Mouse (Mus musculus) hindbrain, embryonic 14.5 days (tissue): ENCODE measurements at regions not wholly inside any gene's neighbourhood (a gene's known extent, or its start where the extent isn't known, plus 50 kb on each side); places are given as distances from the start of the nearest gene placed in this dataset.

Source experiments
- ATAC-seq: fragments of 200-750 bp; cut with Nextera tagmentation; 2 replicates; pipeline ENCODE4 v1.8.0; 2017; ENCODE audit warnings: moderate number of reproducible peaks, mild to moderate bottlenecking, moderate TSS enrichment, moderate library complexity; ENCODE audit not compliant: low FRiP score
- DNase-seq: peaks from one replicate; pipeline ENCODE4 v3.0.0-alpha.2; 2015; ENCODE audit warnings: low spot score
- H3K27ac ChIP-seq: fragments of 300-500 bp; sonication (generic); 2 replicates; pipeline ENCODE4 v1.5.1; 2014; ENCODE audit warnings: mild to moderate bottlenecking, moderate library complexity
- H3K27me3 ChIP-seq: fragments of 300-500 bp; sonication (generic); 2 replicates; pipeline ENCODE4 v1.6.1; 2014; ENCODE audit warnings: mild to moderate bottlenecking, low read length, mixed read lengths; ENCODE audit not compliant: control insufficient read depth, insufficient read depth
- H3K36me3 ChIP-seq: fragments of 300-500 bp; sonication (generic); replicated peaks from 2 replicates; pipeline ENCODE4 v1.6.1; 2014; ENCODE audit not compliant: control insufficient read depth, insufficient read depth
- H3K4me1 ChIP-seq: fragments of 300-500 bp; sonication (generic); replicated peaks from 2 replicates; pipeline ENCODE4 v1.6.1; 2014; ENCODE audit warnings: antibody characterized with exemption, low read length, mixed read lengths; ENCODE audit not compliant: control insufficient read depth, insufficient read depth
- H3K4me2 ChIP-seq: fragments of 300-500 bp; sonication (generic); replicated peaks from 2 replicates; pipeline ENCODE4 v1.6.1; 2014; ENCODE audit warnings: mild to moderate bottlenecking, moderate library complexity
- H3K4me3 ChIP-seq: fragments of 300-500 bp; sonication (generic); replicated peaks from 2 replicates; pipeline ENCODE4 v1.5.1; 2014; ENCODE audit warnings: mild to moderate bottlenecking, low read length
- H3K9ac ChIP-seq: fragments of 300-500 bp; sonication (generic); 2 replicates; pipeline ENCODE4 v1.6.1; 2014
- H3K9me3 ChIP-seq: fragments of 300-500 bp; sonication (generic); 2 replicates; pipeline ENCODE4 v1.6.1; 2016; ENCODE audit warnings: low read length; ENCODE audit not compliant: control insufficient read depth
- WGBS: fragments of 180-500 bp; shearing (Covaris S2); extraction: QIAGEN DNeasy Blood & Tissue Kit; methylation state at CpG from one replicate; pipeline ENCODE4 v1.1.7; 2014; 5-methylcytosine and 5-hydroxymethylcytosine counted together

GRCm38 (mm10) chr9:85593867-85594266, 155.3 kb downstream of the Ibtk start:
- DNase-seq (no peak), ATAC-seq (no peak)
- no peaks in the 10 kb centered on the region for H3K36me3 ChIP-seq
- no peak overlapping the region for H3K4me2 ChIP-seq
- H3K9me3 ChIP-seq, result no peaks in the 10 kb centered on the region
- no peaks in the 10 kb centered on the region for H3K27me3 ChIP-seq
- WGBS, result 70% methylated on average over 4 of the region's 4 CpGs
- H3K9ac ChIP-seq, result no peak overlapping the region
- no peak overlapping the region for H3K4me3 ChIP-seq
- no peak overlapping the region for H3K27ac ChIP-seq
- H3K4me1 ChIP-seq, result no peaks in the 10 kb centered on the region

GRCm38 (mm10) chr9:85592639-85593038, 156.5 kb downstream of the Ibtk start:
- ATAC-seq (no peak), DNase-seq (no peak)
- H3K9me3 ChIP-seq, result no peaks in the 10 kb centered on the region
- WGBS, result 93% methylated on average over 4 of the region's 4 CpGs
- H3K36me3 ChIP-seq, result no peaks in the 10 kb centered on the region
- no peaks in the 10 kb centered on the region for H3K4me1 ChIP-seq
- no peak overlapping the region for H3K9ac ChIP-seq
- H3K4me2 ChIP-seq, result no peak overlapping the region
- no peaks in the 10 kb centered on the region for H3K27me3 ChIP-seq
- no peak overlapping the region for H3K4me3 ChIP-seq
- H3K27ac ChIP-seq, result no peak overlapping the region

GRCm38 (mm10) chr9:85589210-85589609, 159.9 kb downstream of the Ibtk start:
- no peaks in the 10 kb centered on the region for H3K9me3 ChIP-seq
- no peak overlapping the region for H3K27ac ChIP-seq
- no peaks in the 10 kb centered on the region for H3K4me1 ChIP-seq
- no peaks in the 10 kb centered on the region for H3K27me3 ChIP-seq
- WGBS, result 85% methylated on average over 3 of the region's 3 CpGs
- ATAC-seq, result no peak
- no peak for DNase-seq
- no peak overlapping the region for H3K4me2 ChIP-seq
- H3K36me3 ChIP-seq, result no peaks in the 10 kb centered on the region
- H3K4me3 ChIP-seq, result no peak overlapping the region
- no peak overlapping the region for H3K9ac ChIP-seq

GRCm38 (mm10) chr9:85588077-85588476, 161.1 kb downstream of the Ibtk start:
- Histone ChIP-seq H3K4me1 (no peaks in the 10 kb centered on the region), H3K9me3 (no peaks in the 10 kb centered on the region), H3K9ac (no peak overlapping the region), H3K36me3 (no peaks in the 10 kb centered on the region), H3K27ac (no peak overlapping the region), H3K4me3 (no peak overlapping the region), H3K27me3 (no peaks in the 10 kb centered on the region), H3K4me2 (no peak overlapping the region)
- peak; percentile 53 for DNase-seq
- ATAC-seq, result 0 out of 2 replicates have a peak, but pooled peaks have one; percentile 46
- WGBS, result 54% methylated on average over 2 of the region's 2 CpGs

- Histone ChIP-seq H3K27me3 (no peaks in the 10 kb centered on the region), H3K27ac (no peak overlapping the region), H3K4me1 (no peaks in the 10 kb centered on the region), H3K9me3 (no peaks in the 10 kb centered on the region), H3K36me3 (no peaks in the 10 kb centered on the region), H3K9ac (no peak overlapping the region), H3K4me2 (no peak overlapping the region), H3K4me3 (no peak overlapping the region)
- WGBS, result 74% methylated on average over 1 of the region's 1 CpGs
- no peak for DNase-seq
- ATAC-seq, result no peak
Measured at GRCm38 (mm10) chr9:85581028-85581595, 168.0 kb downstream of the Ibtk start.

GRCm38 (mm10) chr9:85577812-85578211, 171.3 kb downstream of the Ibtk start:
- Histone ChIP-seq H3K27me3 (no peaks in the 10 kb centered on the region), H3K9me3 (no peaks in the 10 kb centered on the region), H3K36me3 (no peaks in the 10 kb centered on the region), H3K4me1 (no peaks in the 10 kb centered on the region), H3K4me3 (no peak overlapping the region), H3K4me2 (no peak overlapping the region), H3K27ac (no peak overlapping the region), H3K9ac (no peak overlapping the region)
- 92% methylated on average over 7 of the region's 7 CpGs for WGBS
- DNase-seq (no peak), ATAC-seq (no peak)

GRCm38 (mm10) chr9:85577338-85577737, 171.8 kb downstream of the Ibtk start:
- ATAC-seq (no peak), DNase-seq (no peak)
- Histone ChIP-seq H3K9ac (no peak overlapping the region), H3K9me3 (no peaks in the 10 kb centered on the region), H3K4me2 (no peak overlapping the region), H3K4me3 (no peak overlapping the region), H3K27ac (no peak overlapping the region), H3K36me3 (no peaks in the 10 kb centered on the region), H3K4me1 (no peaks in the 10 kb centered on the region), H3K27me3 (no peaks in the 10 kb centered on the region)
- WGBS, result 91% methylated on average over 1 of the region's 1 CpGs

GRCm38 (mm10) chr9:85568877-85569276, 180.3 kb downstream of the Ibtk start:
- DNase-seq (no peak), ATAC-seq (no peak)
- Histone ChIP-seq H3K9ac (no peak overlapping the region), H3K9me3 (no peaks in the 10 kb centered on the region), H3K27ac (no peak overlapping the region), H3K27me3 (no peaks in the 10 kb centered on the region), H3K4me3 (no peak overlapping the region), H3K4me1 (no peaks in the 10 kb centered on the region), H3K36me3 (no peaks in the 10 kb centered on the region), H3K4me2 (no peak overlapping the region)
- 84% methylated on average over 8 of the region's 8 CpGs for WGBS

- H3K4me1 ChIP-seq, result no peaks in the 10 kb centered on the region
- no peaks in the 10 kb centered on the region for H3K36me3 ChIP-seq
- 39% methylated on average over 1 of the region's 1 CpGs for WGBS
- ATAC-seq (no peak), DNase-seq (no peak)
- no peak overlapping the region for H3K4me3 ChIP-seq
- H3K27ac ChIP-seq, result no peak overlapping the region
- no peak overlapping the region for H3K9ac ChIP-seq
- no peaks in the 10 kb centered on the region for H3K27me3 ChIP-seq
- no peak overlapping the region for H3K4me2 ChIP-seq
- no peaks in the 10 kb centered on the region for H3K9me3 ChIP-seq
Measured at GRCm38 (mm10) chr9:85551871-85552270, 197.3 kb downstream of the Ibtk start.

- no peak overlapping the region for H3K9ac ChIP-seq
- no peak overlapping the region for H3K4me3 ChIP-seq
- H3K4me1 ChIP-seq, result no peaks in the 10 kb centered on the region
- no peak overlapping the region for H3K4me2 ChIP-seq
- no peak for DNase-seq
- no peaks in the 10 kb centered on the region for H3K27me3 ChIP-seq
- no peaks in the 10 kb centered on the region for H3K9me3 ChIP-seq
- no peaks in the 10 kb centered on the region for H3K36me3 ChIP-seq
- ATAC-seq, result no peak
- no peak overlapping the region for H3K27ac ChIP-seq
- WGBS, result 96% methylated on average over 3 of the region's 3 CpGs
Measured at GRCm38 (mm10) chr9:85550455-85550854, 198.7 kb downstream of the Ibtk start.
